Mouse (Mus musculus) myocyte (in vitro differentiated cells): ENCODE data around the gene Gng7. TPM values are rescaled to one million over a fixed set of nuclear protein-coding genes. Genes with fewer than 3 reads are reported as not detected.

Experiments
- H3K27me3 ChIP-seq: one replicate; pipeline ENCODE4 v1.6.1; 2011; ENCODE audit not compliant: control insufficient read depth, insufficient read depth, insufficient read length
- H3K36me3 ChIP-seq: one replicate; pipeline ENCODE4 v1.6.1; 2011; ENCODE audit not compliant: control insufficient read depth, insufficient read depth
- H3K4me2 ChIP-seq: one replicate; pipeline ENCODE4 v1.6.1; 2011; ENCODE audit warnings: low read depth, control low read depth
- H3K4me3 ChIP-seq: one replicate; pipeline ENCODE4 v1.5.1; 2011; ENCODE audit warnings: mild to moderate bottlenecking, control low read depth, moderate library complexity
- H3K79me2 ChIP-seq: one replicate; pipeline ENCODE4 v1.6.1; 2011; ENCODE audit not compliant: control insufficient read depth, insufficient read depth
- H3ac ChIP-seq: one replicate; pipeline ENCODE4 v1.6.1; 2011; ENCODE audit not compliant: control insufficient read depth, insufficient read length
- CEBPB ChIP-seq: IDR thresholded peaks from 2 replicates; pipeline ENCODE4 v1.6.1; 2011; ENCODE audit warnings: mild to moderate bottlenecking, moderate library complexity; ENCODE audit not compliant: poor library complexity, insufficient read depth, severe bottlenecking
- E2F4 ChIP-seq: IDR thresholded peaks from one replicate; pipeline ENCODE4 v1.6.1; 2011; ENCODE audit warnings: mild to moderate bottlenecking, control low read depth, moderate library complexity; ENCODE audit not compliant: insufficient read depth
- MAX ChIP-seq: IDR thresholded peaks from one replicate; pipeline ENCODE4 v1.6.1; 2011; ENCODE audit warnings: low read depth, mild to moderate bottlenecking, control low read depth
- MYOD1 ChIP-seq, 3 experiments: IDR thresholded peaks; one replicate each; pipeline ENCODE4 v1.6.1; 2011; ENCODE audit warnings: control low read depth in 2 of 3, low read depth in 2 of 3, mild to moderate bottlenecking in 2 of 3, moderate library complexity in 1 of 3; ENCODE audit not compliant: insufficient read length in 2 of 3, control insufficient read depth in 1 of 3
- MYOG ChIP-seq, 3 experiments: IDR thresholded peaks; one replicate each; pipeline ENCODE4 v1.6.1; 2011; ENCODE audit warnings: control low read depth in 2 of 3, low read depth in 2 of 3, mild to moderate bottlenecking in 2 of 3; ENCODE audit not compliant: insufficient read length in 2 of 3, control insufficient read depth in 1 of 3, insufficient read depth in 1 of 3
- POLR2A ChIP-seq: IDR thresholded peaks from one replicate; pipeline ENCODE4 v1.6.1; 2011; ENCODE audit warnings: low read depth, mild to moderate bottlenecking, control low read depth, moderate library complexity; ENCODE audit not compliant: insufficient read length
- POLR2AphosphoS2 ChIP-seq: IDR thresholded peaks from one replicate; pipeline ENCODE4 v1.6.1; 2011; ENCODE audit warnings: low read depth, control low read depth; ENCODE audit not compliant: insufficient read length
- REST ChIP-seq: IDR thresholded peaks from one replicate; pipeline ENCODE4 v1.6.1; 2011; ENCODE audit warnings: mild to moderate bottlenecking, control low read depth, moderate library complexity; ENCODE audit not compliant: insufficient read depth, insufficient read length
- SRF ChIP-seq: IDR thresholded peaks from one replicate; pipeline ENCODE4 v1.6.1; 2011; ENCODE audit warnings: low read depth; ENCODE audit not compliant: control insufficient read depth, insufficient read length
- TCF12 ChIP-seq: IDR thresholded peaks from one replicate; pipeline ENCODE4 v1.6.1; 2011; ENCODE audit warnings: mild to moderate bottlenecking, control low read depth; ENCODE audit not compliant: poor library complexity, insufficient read depth, severe bottlenecking
- TCF3 ChIP-seq: IDR thresholded peaks from one replicate; pipeline ENCODE4 v1.6.1; 2011; ENCODE audit warnings: low read depth, control low read depth; ENCODE audit not compliant: insufficient read length
- USF1 ChIP-seq: IDR thresholded peaks from one replicate; pipeline ENCODE4 v1.6.1; 2011; ENCODE audit warnings: low read depth, mild to moderate bottlenecking, control low read depth, moderate library complexity
- polyA plus RNA-seq: library from polyadenylated mRNA; unstranded; fragments of >200 nt; fragmentation: generic; extraction: Trizol; gene quantifications from one replicate; pipeline ENCODE4 v1.2.1, GENCODE M21; 2012; ENCODE audit warnings: missing spikeins

Gng7 gene
- polyA plus RNA-seq, 1 experiment: 0.47 TPM

- no peak overlapping the region for H3K4me3 ChIP-seq
- H3K4me2 ChIP-seq: peak overlapping the region; percentile 21
- no peak overlapping the region for H3ac ChIP-seq
- peaks cover 8% of the 10 kb centered on the region for H3K36me3 ChIP-seq
- no peaks in the 10 kb centered on the region for H3K27me3 ChIP-seq
- H3K79me2 ChIP-seq: peaks cover 10% of the 10 kb centered on the region
- peak; percentile 89 for TF ChIP-seq TCF3
- TF ChIP-seq E2F4: no peak
- TF ChIP-seq POLR2AphosphoS2: no peak
- peak; percentile 44 for TF ChIP-seq TCF12
- no peak for TF ChIP-seq CEBPB
- peak; percentile 86 to 98 (median 96) for TF ChIP-seq MYOD1 (IDR thresholded peaks at IDR 0.05; ENCODE audit: control insufficient read depth in 1 of 3, insufficient read length in 2 of 3, low read depth in 2 of 3)
- no peak for TF ChIP-seq REST
- TF ChIP-seq MYOG (IDR thresholded peaks at IDR 0.05; ENCODE audit: control insufficient read depth in 1 of 3, insufficient read depth in 1 of 3, insufficient read length in 2 of 3, low read depth in 2 of 3): peak in 2 of 3 experiments; percentile 65 to 90
- TF ChIP-seq MAX: no peak
- TF ChIP-seq POLR2A: no peak
- TF ChIP-seq USF1: no peak
- no peak for TF ChIP-seq SRF
Observed at GRCm38 (mm10) chr10:80911354-80911753, 103.4 kb downstream of the Gng7 start.

- TF ChIP-seq MYOG (IDR thresholded peaks at IDR 0.05; ENCODE audit: control insufficient read depth in 1 of 3, insufficient read depth in 1 of 3, insufficient read length in 2 of 3, low read depth in 2 of 3) (peak in 2 of 3 experiments; percentile 79 to 95), TCF3 (peak; percentile 44), MYOD1 (IDR thresholded peaks at IDR 0.05; ENCODE audit: control insufficient read depth in 1 of 3, insufficient read length in 2 of 3, low read depth in 2 of 3) (peak in 2 of 3 experiments; percentile 76 to 87), REST (no peak)
- Histone ChIP-seq H3K4me3 (no peak overlapping the region), H3K4me2 (no peak overlapping the region), H3K36me3 (peaks cover 8% of the 10 kb centered on the region), H3K27me3 (no peaks in the 10 kb centered on the region), H3K79me2 (peaks cover 8% of the 10 kb centered on the region), H3ac (no peak overlapping the region)
Observed at GRCm38 (mm10) chr10:80909375-80910162, 105.2 kb downstream of the Gng7 start.

GRCm38 (mm10) chr10:80904709-80905108 is 110.0 kb downstream of the Gng7 start:
- Histone ChIP-seq H3K4me2 (no peak overlapping the region), H3K4me3 (no peak overlapping the region), H3ac (no peak overlapping the region), H3K27me3 (no peaks in the 10 kb centered on the region), H3K79me2 (peaks cover 5% of the 10 kb centered on the region), H3K36me3 (peaks cover 5% of the 10 kb centered on the region)
- no peak for TF ChIP-seq USF1
- peak; percentile 26 for TF ChIP-seq POLR2AphosphoS2

GRCm38 (mm10) chr10:80904004-80904693 is 110.6 kb downstream of the Gng7 start:
- H3K27me3 ChIP-seq: no peaks in the 10 kb centered on the region
- TF ChIP-seq MYOD1 (IDR thresholded peaks at IDR 0.05; ENCODE audit: control insufficient read depth in 1 of 3, insufficient read length in 2 of 3, low read depth in 2 of 3): no peak
- no peak for TF ChIP-seq CEBPB
- no peak for TF ChIP-seq SRF
- no peak for TF ChIP-seq REST
- no peak for TF ChIP-seq USF1
- TF ChIP-seq MYOG (IDR thresholded peaks at IDR 0.05; ENCODE audit: control insufficient read depth in 1 of 3, insufficient read depth in 1 of 3, insufficient read length in 2 of 3, low read depth in 2 of 3): no peak
- TF ChIP-seq TCF12: no peak
- TF ChIP-seq E2F4: no peak
- no peak for TF ChIP-seq MAX
- no peak for TF ChIP-seq POLR2AphosphoS2
- no peak for TF ChIP-seq TCF3
- TF ChIP-seq POLR2A: no peak
- peaks cover 11% of the 10 kb centered on the region for H3K79me2 ChIP-seq
- H3ac ChIP-seq: no peak overlapping the region
- peaks cover 5% of the 10 kb centered on the region for H3K36me3 ChIP-seq
- no peak overlapping the region for H3K4me2 ChIP-seq
- H3K4me3 ChIP-seq: no peak overlapping the region

GRCm38 (mm10) chr10:80903282-80903681 is 111.5 kb downstream of the Gng7 start:
- peaks cover 5% of the 10 kb centered on the region for H3K36me3 ChIP-seq
- no peak overlapping the region for H3K4me2 ChIP-seq
- no peaks in the 10 kb centered on the region for H3K27me3 ChIP-seq
- no peak overlapping the region for H3ac ChIP-seq
- peaks cover 13% of the 10 kb centered on the region for H3K79me2 ChIP-seq
- H3K4me3 ChIP-seq: no peak overlapping the region
- TF ChIP-seq SRF (no peak), MYOD1 (IDR thresholded peaks at IDR 0.05; ENCODE audit: control insufficient read depth in 1 of 3, insufficient read length in 2 of 3, low read depth in 2 of 3) (no peak), TCF12 (no peak), CEBPB (no peak), MAX (no peak), E2F4 (no peak), MYOG (IDR thresholded peaks at IDR 0.05; ENCODE audit: control insufficient read depth in 1 of 3, insufficient read depth in 1 of 3, insufficient read length in 2 of 3, low read depth in 2 of 3) (no peak), REST (no peak), POLR2AphosphoS2 (no peak), POLR2A (no peak), TCF3 (no peak), USF1 (no peak)
